Mouse (Mus musculus) adipocyte (in vitro differentiated cells): Measurements from ENCODE around the gene Gps1.
"Not testable (repeated sequence)": the region's sequence is repeated elsewhere in the genome, so short reads cannot be mapped to it uniquely, and the experiment has no call there.

Source experiments
- DNase-seq: peaks from one replicate; pipeline ENCODE4 v3.0.0-alpha.2; 2016; ENCODE audit warnings: low spot score

The Gps1 gene

DNA sequence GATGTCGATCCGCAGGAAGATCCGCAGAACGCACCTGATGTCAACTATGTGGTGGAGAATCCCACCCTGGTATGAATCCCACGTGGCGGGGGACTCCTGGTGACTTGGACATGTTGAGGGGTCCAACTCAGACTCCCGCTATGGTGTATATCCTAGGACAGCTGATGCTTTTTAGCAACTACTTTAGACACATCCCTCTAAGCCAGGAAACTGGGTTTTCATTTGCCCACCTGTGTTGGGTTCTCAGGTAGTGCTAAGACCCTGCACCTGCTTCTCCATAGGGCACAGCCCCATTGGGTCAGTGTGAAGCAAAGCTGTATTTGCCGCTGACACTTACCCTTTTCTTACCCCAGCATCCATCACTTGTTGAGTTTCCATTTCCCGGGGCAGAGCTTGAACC, 1.1 kb downstream of the Gps1 start:
- no peak for DNase-seq

- DNase-seq = not testable (repeated sequence)
Observed at GRCm38 (mm10) chr11:120788460-120788859, 4.4 kb downstream of the Gps1 start.

DNA sequence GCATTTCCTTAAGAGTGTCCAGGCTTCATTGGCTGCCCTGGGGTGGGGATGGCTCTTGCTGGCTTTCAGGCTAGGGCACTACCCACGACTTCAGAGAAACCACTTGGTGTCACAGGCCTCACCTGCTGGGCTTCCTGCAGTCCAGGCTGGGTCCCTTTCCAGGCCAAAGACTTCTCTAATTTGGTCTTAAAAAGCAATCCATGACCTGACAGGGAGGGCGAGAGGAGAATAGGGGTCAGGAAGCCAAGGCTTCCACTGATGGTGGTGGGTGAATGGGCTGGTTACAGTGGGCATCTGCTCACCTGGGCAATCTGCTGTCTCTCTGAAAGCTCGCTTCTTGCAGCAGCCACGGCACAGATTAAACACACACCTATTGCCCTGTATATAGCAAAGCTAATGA, 5.3 kb downstream of the Gps1 start:
- DNase-seq = no peak

- no peak for DNase-seq
Observed at GRCm38 (mm10) chr11:120789810-120790209, 5.7 kb downstream of the Gps1 start.

DNA sequence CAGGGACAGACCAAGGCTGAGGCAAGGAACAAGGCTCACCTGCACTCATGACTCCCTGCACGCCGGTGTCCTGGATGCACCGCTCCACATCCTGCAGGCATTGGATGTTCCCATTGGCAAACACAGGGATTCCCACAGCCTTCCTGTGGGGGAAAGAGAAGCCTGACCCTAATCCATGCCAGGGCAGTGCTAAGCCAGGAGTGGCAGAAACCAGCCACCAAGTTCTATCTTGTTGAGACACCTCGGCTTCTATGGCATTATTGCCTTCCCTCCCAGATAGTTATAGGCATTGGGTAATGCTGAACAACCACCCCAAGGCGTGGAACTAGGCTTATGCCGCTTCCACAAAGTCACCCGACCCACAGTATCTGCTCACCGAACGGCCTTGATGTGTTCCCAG, 8.6 kb downstream of the Gps1 start:
- no peak for DNase-seq

- DNase-seq = peak; percentile 97
Observed at GRCm38 (mm10) chr11:120795756-120796613, 11.9 kb downstream of the Gps1 start, which contains the start of gene Dus1l. Gene Dus1l (minus strand): TSS chr11:120796403.

DNA sequence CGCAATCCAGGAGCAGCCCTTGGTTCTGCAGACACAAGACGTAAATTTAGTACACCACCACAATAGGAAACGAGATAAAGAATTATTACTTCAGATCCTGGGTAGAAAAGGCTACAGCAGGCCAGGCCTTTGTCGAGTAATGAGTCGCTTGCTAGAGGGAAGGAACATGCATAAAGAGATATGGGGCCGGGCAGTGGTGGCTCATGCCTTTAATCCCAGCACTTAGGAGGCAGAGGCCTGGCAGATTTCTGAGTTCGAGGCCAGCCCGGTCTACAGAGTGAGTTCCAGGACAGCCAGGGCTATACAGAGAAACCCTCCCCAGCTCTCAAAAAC, 12.5 kb downstream of the Gps1 start:
- DNase-seq = no peak

- DNase-seq = no peak
Observed at GRCm38 (mm10) chr11:120798244-120798643, 14.2 kb downstream of the Gps1 start.

DNA sequence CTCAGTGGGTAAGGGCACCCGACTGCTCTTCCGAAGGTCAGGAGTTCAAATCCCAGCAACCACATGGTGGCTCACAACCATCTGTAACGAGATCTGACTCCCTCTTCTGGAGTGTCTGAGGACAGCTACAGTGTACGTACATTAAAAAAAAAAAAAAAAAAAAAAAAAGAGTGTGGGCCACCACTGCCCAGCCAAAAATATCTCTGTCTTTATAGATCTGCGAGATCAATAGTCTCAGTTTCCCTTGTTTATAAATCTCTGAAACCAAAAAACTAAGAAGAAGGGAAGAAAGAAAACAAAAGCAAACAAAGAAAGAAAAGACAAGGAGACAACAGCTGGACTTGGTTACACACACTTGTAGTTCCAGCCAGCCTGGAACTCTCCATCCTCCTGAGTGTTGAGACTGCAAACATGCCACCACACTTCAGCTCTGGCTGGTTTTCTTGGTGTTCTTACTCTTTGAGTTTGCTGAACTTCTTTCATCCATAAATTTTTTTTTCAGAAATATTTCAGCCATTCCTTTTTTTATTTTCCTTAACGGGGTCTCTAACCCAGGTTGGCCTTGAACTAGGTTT, 15.3 kb downstream of the Gps1 start:
- no peak for DNase-seq

DNA sequence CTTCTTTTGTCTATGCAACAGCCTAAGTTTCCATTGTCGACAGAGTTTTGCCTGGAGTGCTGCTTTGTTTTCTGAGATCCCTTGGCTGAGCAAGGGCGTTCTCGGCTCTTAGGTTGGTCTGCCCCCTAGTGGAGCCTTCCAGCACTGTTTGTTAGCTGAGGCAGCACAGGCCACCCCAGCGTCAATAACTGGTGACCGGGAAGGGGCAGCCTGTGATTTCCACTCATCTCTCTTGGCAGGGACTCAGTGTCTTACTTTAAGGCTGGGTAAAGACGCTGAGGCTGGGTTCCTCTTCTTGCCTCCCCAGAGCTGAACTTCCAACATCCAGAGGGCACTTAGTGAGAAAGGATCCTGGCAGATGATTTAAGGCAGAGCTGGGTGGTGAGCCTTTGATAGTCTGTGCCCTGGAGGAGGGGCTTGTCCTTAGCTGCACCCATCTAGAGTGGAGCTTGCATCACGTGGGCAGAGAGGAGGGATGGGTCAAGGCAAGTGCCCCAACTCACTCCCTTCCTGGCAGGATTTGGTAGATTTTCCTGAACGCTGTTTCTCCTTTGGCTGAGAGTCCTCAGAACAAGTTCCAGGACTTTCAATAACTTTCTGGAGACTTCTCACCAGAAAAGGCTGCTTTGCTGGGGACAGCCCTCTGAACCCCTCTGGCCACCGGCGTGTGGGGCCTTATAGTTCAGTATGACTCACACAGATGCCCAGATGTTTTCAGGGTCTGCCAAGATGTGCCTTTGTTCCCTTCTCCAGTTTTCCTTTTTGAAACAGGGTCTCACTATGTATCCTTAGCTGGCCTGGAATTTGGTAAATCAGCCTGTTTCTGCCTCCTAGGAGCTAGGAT, 16.2 kb downstream of the Gps1 start:
- peak; percentile 97 for DNase-seq

- no peak for DNase-seq
Observed at GRCm38 (mm10) chr11:120804274-120804673, 20.2 kb downstream of the Gps1 start.

- DNase-seq = no peak
Observed at GRCm38 (mm10) chr11:120804769-120805168, 20.7 kb downstream of the Gps1 start.

GRCm38 (mm10) chr11:120805375-120806298, 21.6 kb downstream of the Gps1 start:
- DNase-seq = no peak

DNA sequence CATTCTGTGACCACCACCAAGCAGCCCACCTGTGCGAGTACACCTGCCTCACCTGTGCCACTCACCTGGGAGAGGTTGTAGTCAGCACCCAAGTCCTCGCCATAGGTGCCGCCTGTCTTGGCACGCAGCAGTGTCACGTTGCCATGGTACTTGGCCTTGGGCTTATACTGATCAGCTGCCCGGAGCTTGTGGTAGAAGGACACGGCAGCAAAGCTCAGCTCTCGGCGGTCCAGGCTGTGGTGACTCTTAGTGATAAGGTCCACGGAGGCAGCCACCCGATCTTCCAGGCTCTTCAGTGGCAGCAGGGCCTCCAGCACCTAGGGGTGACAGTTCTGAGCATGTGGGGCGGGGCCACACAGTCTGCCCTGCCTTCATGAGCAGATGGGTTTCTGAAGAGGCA, 23.9 kb downstream of the Gps1 start:
- no peak for DNase-seq

DNA sequence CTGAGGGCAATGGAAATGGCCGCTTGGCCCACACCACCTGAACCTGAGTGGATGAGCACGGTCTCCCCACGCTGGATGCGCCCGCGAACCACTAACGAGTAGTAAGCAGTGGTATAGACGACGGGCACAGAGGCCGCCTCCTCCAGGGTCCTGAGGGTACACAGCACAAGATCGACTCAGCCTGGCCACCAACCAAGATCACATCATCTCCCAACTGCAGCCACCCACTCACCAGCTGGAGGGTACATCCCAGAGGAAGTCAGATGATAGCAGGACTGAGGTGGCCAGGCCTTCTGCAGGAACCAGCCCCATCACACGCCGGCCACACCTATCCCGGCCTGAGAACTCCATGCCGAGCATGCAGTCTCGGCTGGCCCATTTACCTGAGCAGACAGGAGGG, 28.0 kb downstream of the Gps1 start:
- DNase-seq = no peak

DNA sequence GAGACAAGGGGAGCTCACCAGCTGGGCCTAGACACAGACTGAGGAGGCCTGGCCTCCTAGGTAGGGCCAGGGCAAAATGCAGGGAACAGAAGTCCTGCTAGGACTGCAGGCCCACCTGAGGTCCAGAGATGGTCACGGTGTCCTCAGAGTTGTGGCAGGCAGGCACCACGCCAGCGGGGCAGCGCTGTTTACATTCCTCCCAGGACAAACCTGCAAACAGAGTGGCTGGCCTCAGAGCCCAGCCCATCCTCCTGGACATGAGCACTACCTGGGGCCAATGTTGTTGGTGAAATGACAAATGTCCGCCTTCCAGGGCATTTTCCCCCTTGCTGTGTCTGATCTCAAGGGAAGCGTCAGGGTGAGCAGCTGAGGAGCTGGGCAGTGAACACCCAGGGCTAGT, 33.3 kb downstream of the Gps1 start:
- no peak for DNase-seq

DNA sequence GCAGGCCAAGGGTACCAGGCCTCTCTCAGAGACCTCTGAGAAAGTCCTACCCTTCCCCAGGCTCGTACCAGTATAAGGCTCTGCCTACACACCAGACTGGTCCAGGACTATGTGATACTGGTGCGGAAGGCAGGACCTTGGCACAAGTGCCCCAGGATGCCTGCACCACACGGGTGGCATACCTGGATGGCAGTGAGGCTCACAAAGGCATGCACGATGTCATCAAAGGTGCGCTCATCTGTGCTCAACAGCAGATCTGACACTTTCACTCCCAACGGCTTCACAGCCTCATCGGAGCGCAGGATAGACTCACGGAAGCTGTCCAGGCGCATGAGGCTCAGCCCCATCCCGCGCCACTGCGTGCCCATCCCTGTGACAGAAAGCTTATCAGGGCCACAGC, 34.2 kb downstream of the Gps1 start:
- DNase-seq = no peak

DNA sequence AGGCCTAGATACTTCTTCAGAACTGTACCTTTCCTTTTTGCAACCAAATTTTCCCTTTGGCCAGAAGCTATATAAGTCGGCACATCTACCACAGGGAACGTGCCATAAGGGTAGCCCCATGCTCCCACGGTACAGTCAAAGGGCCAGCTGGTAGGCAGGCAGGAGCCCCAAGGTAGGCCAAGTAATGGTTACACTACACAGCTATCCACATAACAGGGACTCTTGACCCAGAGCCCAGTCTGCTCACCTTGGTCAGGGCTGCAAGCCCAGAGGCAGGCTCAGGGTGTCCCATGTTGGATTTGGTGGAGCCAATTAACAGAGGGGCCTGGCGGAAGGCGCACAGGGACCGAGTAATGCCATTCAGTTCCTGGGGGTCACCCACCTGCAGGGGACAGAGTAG, 35.5 kb downstream of the Gps1 start:
- no peak for DNase-seq

GRCm38 (mm10) chr11:120820546-120820945, 36.5 kb downstream of the Gps1 start:
- DNase-seq = no peak

DNA sequence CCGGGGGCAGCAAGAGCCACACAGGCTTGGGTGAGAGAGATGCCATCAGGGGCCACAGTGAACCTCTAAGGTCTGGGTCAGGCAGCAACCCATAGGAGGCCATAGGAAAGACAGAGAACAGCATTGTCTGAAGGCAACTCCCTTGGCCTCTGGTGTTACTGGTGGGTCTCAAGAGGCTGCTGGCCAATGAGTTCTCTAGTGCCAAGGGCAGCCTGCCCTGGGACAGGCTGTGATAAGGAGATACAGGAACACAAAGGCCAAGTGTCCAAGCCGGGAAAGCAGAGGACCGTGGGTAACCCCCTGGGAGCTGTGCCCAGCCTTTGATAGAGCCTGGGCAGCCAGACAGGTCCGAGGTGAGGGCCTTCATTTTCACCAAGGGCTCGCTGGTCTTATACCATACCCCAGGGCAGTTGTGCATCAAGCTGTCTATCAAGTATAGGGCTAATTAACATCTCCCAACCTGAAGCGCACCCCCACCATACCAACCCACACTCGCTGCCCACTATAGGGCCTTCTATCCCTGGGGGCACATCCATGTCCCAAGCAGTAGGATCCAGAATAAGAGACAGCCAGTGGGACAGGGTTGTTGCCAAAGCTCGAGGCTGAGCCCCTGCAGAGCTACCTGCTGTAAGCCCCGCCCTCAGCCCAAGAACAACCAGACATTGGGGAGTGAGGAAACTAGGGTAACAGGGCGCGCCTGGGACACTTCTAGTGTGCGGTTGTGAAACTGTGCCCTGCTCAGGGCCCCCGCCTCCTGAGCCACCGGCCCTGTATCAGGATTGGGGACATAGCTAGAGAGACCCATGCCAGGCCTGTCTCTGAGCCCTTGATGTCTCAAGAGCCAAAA, 37.2 kb downstream of the Gps1 start:
- no peak for DNase-seq

DNA sequence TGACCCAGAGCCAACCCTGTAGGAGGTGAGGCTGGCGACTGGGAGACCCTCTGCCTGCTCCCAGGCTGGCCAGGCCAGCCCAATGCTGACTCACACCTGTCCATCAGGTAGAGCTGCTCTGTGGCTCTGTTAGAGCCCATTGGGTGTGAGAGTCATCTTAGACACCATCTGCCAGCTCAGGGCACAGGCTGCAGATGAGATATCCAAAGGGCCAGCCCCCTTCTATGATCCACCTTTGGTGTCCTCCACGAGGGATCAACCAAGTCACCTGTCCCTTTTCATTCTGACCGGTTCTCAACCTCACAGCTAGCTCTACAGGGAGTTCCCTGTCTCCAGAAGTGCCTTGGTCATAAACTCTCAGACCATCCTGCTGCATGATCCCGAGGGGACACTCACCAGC, 38.2 kb downstream of the Gps1 start:
- DNase-seq = no peak
